Mouse (Mus musculus) forebrain, embryonic 15.5 days (tissue): ENCODE data around the gene Boll. TPM values are rescaled to one million over a fixed set of nuclear protein-coding genes. Genes with fewer than 3 reads are reported as not detected.
A peak's percentile ranks its signal among the peaks of the same experiment; 100 is the strongest.

ENCODE experiments used
- ATAC-seq: fragments of 200-750 bp; cut with Nextera tagmentation; replicated peaks from 2 replicates; pipeline ENCODE4 v1.8.0; 2017; ENCODE audit warnings: mild to moderate bottlenecking, moderate TSS enrichment, moderate library complexity
- H3K27ac ChIP-seq: fragments of 300-500 bp; sonication (generic); replicated peaks from 2 replicates; pipeline ENCODE4 v1.5.1; 2015; ENCODE audit warnings: mild to moderate bottlenecking, inconsistent platforms
- H3K27me3 ChIP-seq: fragments of 300-500 bp; sonication (generic); 2 replicates; pipeline ENCODE4 v1.6.1; 2015; ENCODE audit warnings: inconsistent platforms
- H3K36me3 ChIP-seq: fragments of 300-500 bp; sonication (generic); 2 replicates; pipeline ENCODE4 v1.6.1; 2015; ENCODE audit warnings: mild to moderate bottlenecking, inconsistent platforms
- H3K4me1 ChIP-seq: fragments of 300-500 bp; sonication (generic); 2 replicates; pipeline ENCODE4 v1.6.1; 2015; ENCODE audit warnings: inconsistent platforms
- H3K4me2 ChIP-seq: fragments of 300-500 bp; sonication (generic); replicated peaks from 2 replicates; pipeline ENCODE4 v1.6.1; 2015; ENCODE audit warnings: mild to moderate bottlenecking, inconsistent platforms
- H3K4me3 ChIP-seq: fragments of 300-500 bp; sonication (generic); 2 replicates; pipeline ENCODE4 v1.5.1; 2015; ENCODE audit warnings: mild to moderate bottlenecking, inconsistent platforms
- H3K9ac ChIP-seq: fragments of 300-500 bp; sonication (generic); replicated peaks from 2 replicates; pipeline ENCODE4 v1.6.1; 2015; ENCODE audit warnings: mild to moderate bottlenecking, inconsistent platforms
- H3K9me3 ChIP-seq: fragments of 300-500 bp; sonication (generic); 2 replicates; pipeline ENCODE4 v1.6.1; 2016; ENCODE audit warnings: inconsistent platforms
- WGBS: fragments of 180-500 bp; shearing (Covaris S2); methylation state at CpG from one replicate; pipeline ENCODE4 v1.1.7; 2015; ENCODE audit warnings: mixed read lengths; 5-methylcytosine and 5-hydroxymethylcytosine counted together
- polyA plus RNA-seq: library from polyadenylated mRNA; unstranded; fragments of >200 nt; fragmentation: Nextera tagmentation; extraction: Ambion mirVana; gene quantifications from 2 replicates; pipeline ENCODE4 v1.2.1, GENCODE M21; 2015

Boll gene
- polyA plus RNA-seq, 1 experiment from 2014 or later: not detected

GRCm38 (mm10) chr1:55236890-55237642 lies 126.2 kb downstream of the Boll start, which contains the start of gene Mars2:
Gene Mars2 (plus strand): TSS chr1:55237177.
- WGBS: under 1% methylated on average over 82 of the region's 82 CpGs
- Histone ChIP-seq H3K4me3 (peak within 1 kb of the TSS; percentile 87), H3K27me3 (no peaks in the 10 kb centered on the region), H3K36me3 (no peaks in the 10 kb centered on the region), H3K4me1 (peaks cover 42% of the 10 kb centered on the region), H3K9ac (peak within 1 kb of the TSS; percentile 71), H3K9me3 (no peaks in the 10 kb centered on the region), H3K27ac (peak within 1 kb of the TSS; percentile 90), H3K4me2 (peak within 1 kb of the TSS; percentile 92)
- peak; percentile 100 for ATAC-seq

GRCm38 (mm10) chr1:55236487-55236886 lies 126.8 kb downstream of the Boll start:
- H3K9ac ChIP-seq: 0 out of 2 replicates have a peak overlapping the region, but pooled peaks have one; percentile 36
- 39% methylated on average over 5 of the region's 5 CpGs for WGBS
- no peaks in the 10 kb centered on the region for H3K36me3 ChIP-seq

GRCm38 (mm10) chr1:55234910-55235520 lies 128.3 kb downstream of the Boll start:
- WGBS: 59% methylated on average over 16 of the region's 16 CpGs

More at GRCm38 (mm10) chr1:55236487-55236886, 126.8 kb downstream of the Boll start:
- H3K4me1 ChIP-seq: peaks cover 37% of the 10 kb centered on the region
- peak overlapping the region; percentile 92 for H3K4me2 ChIP-seq
- ATAC-seq: 0 out of 2 replicates have a peak, but pooled peaks have one; percentile 1
- no peaks in the 10 kb centered on the region for H3K9me3 ChIP-seq
- H3K27me3 ChIP-seq: no peaks in the 10 kb centered on the region
- H3K27ac ChIP-seq: peak overlapping the region; percentile 90; the same call in 1 of the 2 replicates
- H3K4me3 ChIP-seq: peak overlapping the region; percentile 87

GRCm38 (mm10) chr1:55228256-55228884 lies 134.9 kb downstream of the Boll start:
- Histone ChIP-seq H3K36me3 (no peaks in the 10 kb centered on the region), H3K27me3 (no peaks in the 10 kb centered on the region), H3K9me3 (no peaks in the 10 kb centered on the region), H3K4me2 (no peak overlapping the region), H3K4me1 (peaks cover 19% of the 10 kb centered on the region), H3K4me3 (no peak overlapping the region), H3K27ac (no peak overlapping the region), H3K9ac (no peak overlapping the region)
- whole genome bisulfite sequencing: 86% methylated on average over 8 of the region's 8 CpGs
- ATAC-seq: no peak

More at GRCm38 (mm10) chr1:55234910-55235520, 128.3 kb downstream of the Boll start:
- H3K9ac ChIP-seq: no peak overlapping the region
- H3K4me2 ChIP-seq: no peak overlapping the region
- peaks cover 22% of the 10 kb centered on the region for H3K4me1 ChIP-seq
- no peaks in the 10 kb centered on the region for H3K27me3 ChIP-seq
- no peak overlapping the region for H3K27ac ChIP-seq
- no peaks in the 10 kb centered on the region for H3K36me3 ChIP-seq
- no peak overlapping the region for H3K4me3 ChIP-seq
- no peaks in the 10 kb centered on the region for H3K9me3 ChIP-seq
- ATAC-seq: no peak

- ATAC-seq: no peak
- no peak overlapping the region for H3K27ac ChIP-seq
- WGBS: 38% methylated on average over 1 of the region's 1 CpGs
- no peak overlapping the region for H3K9ac ChIP-seq
- H3K9me3 ChIP-seq: no peaks in the 10 kb centered on the region
- no peak overlapping the region for H3K4me2 ChIP-seq
- peaks cover 23% of the 10 kb centered on the region for H3K4me1 ChIP-seq
- no peak overlapping the region for H3K4me3 ChIP-seq
- H3K36me3 ChIP-seq: no peaks in the 10 kb centered on the region
- H3K27me3 ChIP-seq: no peaks in the 10 kb centered on the region
Observed at GRCm38 (mm10) chr1:55227376-55227775, 135.9 kb downstream of the Boll start.

GRCm38 (mm10) chr1:55226011-55226857 lies 137.0 kb downstream of the Boll start, which contains the start of gene Rftn2:
Gene Rftn2 (minus strand): TSS chr1:55226782.
- peaks cover 32% of the 10 kb centered on the region for H3K4me1 ChIP-seq
- WGBS: 1% methylated on average over 26 of the region's 26 CpGs
- peak within 1 kb of the TSS; percentile 43 for H3K4me3 ChIP-seq
- peak within 1 kb of the TSS; percentile 46 for H3K4me2 ChIP-seq
- H3K9me3 ChIP-seq: no peaks in the 10 kb centered on the region
- H3K27ac ChIP-seq: peak within 1 kb of the TSS; percentile 58
- no peaks in the 10 kb centered on the region for H3K36me3 ChIP-seq
- peak within 1 kb of the TSS; percentile 39 for H3K9ac ChIP-seq
- H3K27me3 ChIP-seq: no peaks in the 10 kb centered on the region
- ATAC-seq: no peak

GRCm38 (mm10) chr1:55225398-55225797 lies 137.9 kb downstream of the Boll start:
- ATAC-seq: peak; percentile 55
- 0 out of 2 replicates have a peak overlapping the region, but pooled peaks have one; percentile 6 for H3K9ac ChIP-seq
- H3K27ac ChIP-seq: peak overlapping the region; percentile 58
- H3K4me2 ChIP-seq: peak overlapping the region; percentile 46
- no peaks in the 10 kb centered on the region for H3K27me3 ChIP-seq
- peak overlapping the region; percentile 43 for H3K4me3 ChIP-seq
- H3K9me3 ChIP-seq: no peaks in the 10 kb centered on the region
- 10% methylated on average over 3 of the region's 3 CpGs for WGBS
- H3K4me1 ChIP-seq: peaks cover 37% of the 10 kb centered on the region
- H3K36me3 ChIP-seq: no peaks in the 10 kb centered on the region

GRCm38 (mm10) chr1:55224111-55224510 lies 139.2 kb downstream of the Boll start:
- 39% methylated on average over 11 of the region's 11 CpGs for WGBS
- no peaks in the 10 kb centered on the region for H3K9me3 ChIP-seq
- 0 out of 2 replicates have a peak overlapping the region, but pooled peaks have one; percentile 41 for H3K27ac ChIP-seq
- H3K36me3 ChIP-seq: no peaks in the 10 kb centered on the region
- peaks cover 37% of the 10 kb centered on the region for H3K4me1 ChIP-seq
- H3K4me3 ChIP-seq: peak overlapping the region; percentile 43
- no peak overlapping the region for H3K9ac ChIP-seq
- no peaks in the 10 kb centered on the region for H3K27me3 ChIP-seq
- H3K4me2 ChIP-seq: peak overlapping the region; percentile 46
- peak; percentile 88 for ATAC-seq

GRCm38 (mm10) chr1:55223026-55223425 lies 140.2 kb downstream of the Boll start:
- no peak for ATAC-seq
- Histone ChIP-seq H3K36me3 (no peaks in the 10 kb centered on the region), H3K4me2 (no peak overlapping the region), H3K9ac (no peak overlapping the region), H3K27me3 (no peaks in the 10 kb centered on the region), H3K4me3 (no peak overlapping the region), H3K9me3 (no peaks in the 10 kb centered on the region), H3K27ac (no peak overlapping the region), H3K4me1 (peaks cover 37% of the 10 kb centered on the region)
- 94% methylated on average over 7 of the region's 7 CpGs for WGBS

- no peak overlapping the region for H3K27ac ChIP-seq
- 51% methylated on average over 4 of the region's 4 CpGs for WGBS
- no peak overlapping the region for H3K9ac ChIP-seq
- H3K9me3 ChIP-seq: no peaks in the 10 kb centered on the region
- H3K4me1 ChIP-seq: peaks cover 33% of the 10 kb centered on the region
- H3K4me2 ChIP-seq: no peak overlapping the region
- no peak for ATAC-seq
- H3K36me3 ChIP-seq: no peaks in the 10 kb centered on the region
- H3K27me3 ChIP-seq: no peaks in the 10 kb centered on the region
- no peak overlapping the region for H3K4me3 ChIP-seq
Observed at GRCm38 (mm10) chr1:55221352-55221751, 141.9 kb downstream of the Boll start.

- WGBS: 52% methylated on average over 2 of the region's 2 CpGs
- ATAC-seq: no peak
- no peak overlapping the region for H3K27ac ChIP-seq
- no peaks in the 10 kb centered on the region for H3K36me3 ChIP-seq
- H3K9me3 ChIP-seq: no peaks in the 10 kb centered on the region
- H3K4me3 ChIP-seq: no peak overlapping the region
- H3K4me2 ChIP-seq: no peak overlapping the region
- H3K27me3 ChIP-seq: no peaks in the 10 kb centered on the region
- H3K4me1 ChIP-seq: peaks cover 17% of the 10 kb centered on the region
- no peak overlapping the region for H3K9ac ChIP-seq
Observed at GRCm38 (mm10) chr1:55217191-55217590, 146.1 kb downstream of the Boll start.
